Mouse (Mus musculus) frontal cortex, postnatal 36 days (tissue): ENCODE results near the gene Trim71.

ENCODE experiments used
- DNase-seq, 2 experiments: peaks; one replicate each; pipeline ENCODE4 v3.0.0; 2022; ENCODE audit warnings: low spot score in 2 of 2

The Trim71 gene

GRCm38 (mm10) chr9:114557086-114557485 is 7.1 kb downstream of the Trim71 start:
- DNase-seq, result no peak

GRCm38 (mm10) chr9:114556276-114556855 is 7.8 kb downstream of the Trim71 start:
- no peak for DNase-seq

GRCm38 (mm10) chr9:114554355-114554979 is 9.7 kb downstream of the Trim71 start:
- no peak for DNase-seq

- DNase-seq, result no peak
Measured at GRCm38 (mm10) chr9:114553828-114554227, 10.3 kb downstream of the Trim71 start.

- DNase-seq, result no peak
Measured at GRCm38 (mm10) chr9:114550033-114550432, 14.1 kb downstream of the Trim71 start.

GRCm38 (mm10) chr9:114549117-114549516 is 15.1 kb downstream of the Trim71 start:
- no peak for DNase-seq

GRCm38 (mm10) chr9:114548496-114548895 is 15.7 kb downstream of the Trim71 start:
- DNase-seq, result no peak

GRCm38 (mm10) chr9:114547643-114548077 is 16.5 kb downstream of the Trim71 start:
- no peak for DNase-seq

GRCm38 (mm10) chr9:114546765-114547164 is 17.4 kb downstream of the Trim71 start:
- DNase-seq, result no peak

- DNase-seq, result no peak
Measured at GRCm38 (mm10) chr9:114544754-114545393, 19.3 kb downstream of the Trim71 start.

- DNase-seq, result no peak
Measured at GRCm38 (mm10) chr9:114543882-114544753, 20.1 kb downstream of the Trim71 start.

- DNase-seq, result no peak
Measured at GRCm38 (mm10) chr9:114541279-114541741, 22.9 kb downstream of the Trim71 start.

- DNase-seq, result no peak
Measured at GRCm38 (mm10) chr9:114538996-114539563, 25.1 kb downstream of the Trim71 start.

GRCm38 (mm10) chr9:114536628-114537027 is 27.5 kb downstream of the Trim71 start:
- DNase-seq, result no peak

GRCm38 (mm10) chr9:114534747-114535517 is 29.2 kb downstream of the Trim71 start:
- DNase-seq, result peak; percentile 12 to 49

- no peak for DNase-seq
Measured at GRCm38 (mm10) chr9:114533848-114534247, 30.3 kb downstream of the Trim71 start.

- DNase-seq, result no peak
Measured at GRCm38 (mm10) chr9:114531276-114531675, 32.9 kb downstream of the Trim71 start.

GRCm38 (mm10) chr9:114528680-114529048 is 35.5 kb downstream of the Trim71 start:
- no peak for DNase-seq

- DNase-seq, result no peak
Measured at GRCm38 (mm10) chr9:114527992-114528679, 36.0 kb downstream of the Trim71 start.

- DNase-seq, result no peak
Measured at GRCm38 (mm10) chr9:114527085-114527484, 37.1 kb downstream of the Trim71 start.
